Mouse (Mus musculus): Measurements from ENCODE around the gene Flrt1.

Flrt1 gene

GRCm38 (mm10) chr19:7105544-7105943 lies at the start of gene Flrt1:
TSS of gene Flrt1 (minus strand) at chr19:7105729.
- DNase-seq = no peak

GRCm38 (mm10) chr19:7155196-7155595 lies 49.7 kb upstream of the Flrt1 start:
- peak; percentile 53 to 84 for DNase-seq

GRCm38 (mm10) chr19:7153232-7153631 lies 47.7 kb upstream of the Flrt1 start:
- peak in 1 of 2 experiments; percentile 40 for DNase-seq

GRCm38 (mm10) chr19:7151927-7152653 lies 46.6 kb upstream of the Flrt1 start:
- no peak for DNase-seq

- DNase-seq = no peak
Observed at GRCm38 (mm10) chr19:7151300-7151926, 45.9 kb upstream of the Flrt1 start.

- peak in 1 of 2 experiments; percentile 62 for DNase-seq
Observed at GRCm38 (mm10) chr19:7149158-7149685, 43.7 kb upstream of the Flrt1 start.

GRCm38 (mm10) chr19:7148541-7149085 lies 43.1 kb upstream of the Flrt1 start:
- DNase-seq = no peak

- no peak for DNase-seq
Observed at GRCm38 (mm10) chr19:7148096-7148495, 42.6 kb upstream of the Flrt1 start.

- DNase-seq = no peak
Observed at GRCm38 (mm10) chr19:7146376-7146775, 40.8 kb upstream of the Flrt1 start.

- no peak for DNase-seq
Observed at GRCm38 (mm10) chr19:7144458-7144857, 38.9 kb upstream of the Flrt1 start.

GRCm38 (mm10) chr19:7143854-7144253 lies 38.3 kb upstream of the Flrt1 start:
- peak; percentile 79 to 88 for DNase-seq

- no peak for DNase-seq
Observed at GRCm38 (mm10) chr19:7142207-7142915, 36.8 kb upstream of the Flrt1 start.

GRCm38 (mm10) chr19:7140856-7141421 lies 35.4 kb upstream of the Flrt1 start:
- peak in 1 of 2 experiments; percentile 75 for DNase-seq

- no peak for DNase-seq
Observed at GRCm38 (mm10) chr19:7140373-7140772, 34.8 kb upstream of the Flrt1 start.

- DNase-seq = peak in 1 of 2 experiments; percentile 60
Observed at GRCm38 (mm10) chr19:7139321-7139720, 33.8 kb upstream of the Flrt1 start.

GRCm38 (mm10) chr19:7138327-7138726 lies 32.8 kb upstream of the Flrt1 start:
- no peak for DNase-seq

- peak; percentile 64 to 87 for DNase-seq
Observed at GRCm38 (mm10) chr19:7136714-7137498, 31.4 kb upstream of the Flrt1 start.

- DNase-seq = peak; percentile 75 to 93
Observed at GRCm38 (mm10) chr19:7136016-7136415, 30.5 kb upstream of the Flrt1 start.

- peak; percentile 88 to 94 for DNase-seq
Observed at GRCm38 (mm10) chr19:7135525-7135924, 30.0 kb upstream of the Flrt1 start.

- DNase-seq = peak; percentile 53 to 86
Observed at GRCm38 (mm10) chr19:7134631-7135091, 29.1 kb upstream of the Flrt1 start.

- no peak for DNase-seq
Observed at GRCm38 (mm10) chr19:7133436-7133835, 27.9 kb upstream of the Flrt1 start.

GRCm38 (mm10) chr19:7130317-7130716 lies 24.8 kb upstream of the Flrt1 start:
- DNase-seq = no peak
